19 mouse cellular contexts compared by ENCODE assay signal in genomic region chr13:103241092-103241491, GRCm38 (mm10).
DNase-seq lines count a peak whose midpoint lies in the region; TF ChIP-seq lines count a peak whose summit lies in the region.
"Had no signal": no experiment of that assay in that cellular context is flagged by ENCODE, and none has a peak within 500 bp of the region (broad histone marks: within the 10 kb centered on the region; RNA-seq: fewer than 3 reads in every experiment).

No protein-coding gene starts in this region.

- WGBS in heart, embryonic 10.5 days, result 88% methylated on average over 4 of the region's 4 CpGs

- no peaks in the 10 kb centered on the region for H3K4me1 ChIP-seq in heart, embryonic 10.5 days

- H3K9me3 ChIP-seq in heart, embryonic 10.5 days, result no peaks in the 10 kb centered on the region
- H3K9me3 ChIP-seq: G1E had no signal

- intact Hi-C loops in heart, postnatal 36 days (cut with DNase I), result no loop called here

- H3K79me2 ChIP-seq in myocyte (ENCODE audit: control insufficient read depth, insufficient read depth), result peaks cover 24% of the 10 kb centered on the region

- no peak for TF ChIP-seq POLR2A in myocyte (IDR thresholded peaks at IDR 0.05; ENCODE audit: insufficient read length, low read depth)

- peak; percentile 52 for DNase-seq in heart, adult 11 months
- no peak for DNase-seq in heart, adult 8-10 months (ENCODE audit: low spot score)
- peak; percentile 13 for DNase-seq in heart, embryonic 10.5 days (ENCODE audit: low spot score)
- DNase-seq in heart, postnatal 36 days, result no peak
- no peak for DNase-seq in right cerebral cortex, adult 2 months (ENCODE audit: low spot score in 2 of 2)
- DNase-seq: adrenal gland, adult 2 months; adrenal gland, adult 8-10 months; adrenal gland, postnatal 10 days; adrenal gland, postnatal 14 days; adrenal gland, postnatal 25 days; adrenal gland, postnatal 36 days; B cell, adult 2 months; cerebellum, adult 11 months; cerebellum, adult 11-12 months; cerebellum, adult 18-20 months had no signal

- H3K27ac ChIP-seq in heart, embryonic 10.5 days, result no peak overlapping the region

- H3K4me3 ChIP-seq in heart, embryonic 10.5 days, result no peak overlapping the region
- no peak overlapping the region for H3K4me3 ChIP-seq in myocyte

- no peaks in the 10 kb centered on the region for H3K27me3 ChIP-seq in heart, embryonic 10.5 days (ENCODE audit: insufficient read depth, poor library complexity, severe bottlenecking)
- H3K27me3 ChIP-seq in myocyte (ENCODE audit: control insufficient read depth, insufficient read depth, insufficient read length), result no peaks in the 10 kb centered on the region
- H3K27me3 ChIP-seq: CH12.LX, Patski had no signal

- H3K4me2 ChIP-seq in myocyte (ENCODE audit: low read depth), result no peak overlapping the region

- H3K36me3 ChIP-seq in heart, embryonic 10.5 days, result no peaks in the 10 kb centered on the region
- no peaks in the 10 kb centered on the region for H3K36me3 ChIP-seq in myocyte (ENCODE audit: control insufficient read depth, insufficient read depth)
- H3K36me3 ChIP-seq: G1E had no signal

- H3ac ChIP-seq in myocyte (ENCODE audit: control insufficient read depth, insufficient read length), result no peak overlapping the region

TF ChIP-seq in myocyte, 11 proteins besides CTCF, POLR2A, EP300 and RAD21:
- TF ChIP-seq E2F4 (IDR thresholded peaks at IDR 0.05; ENCODE audit: insufficient read depth) (no peak), MAX (IDR thresholded peaks at IDR 0.05; ENCODE audit: low read depth) (no peak), TCF12 (IDR thresholded peaks at IDR 0.05; ENCODE audit: insufficient read depth, poor library complexity, severe bottlenecking) (no peak), USF1 (IDR thresholded peaks at IDR 0.05; ENCODE audit: low read depth) (no peak), MYOD1 (IDR thresholded peaks at IDR 0.05; ENCODE audit: control insufficient read depth in 1 of 3, insufficient read length in 2 of 3, low read depth in 2 of 3) (peak in 2 of 3 experiments; percentile 69 to 78), TCF3 (IDR thresholded peaks at IDR 0.05; ENCODE audit: insufficient read length, low read depth) (no peak), POLR2AphosphoS2 (IDR thresholded peaks at IDR 0.05; ENCODE audit: insufficient read length, low read depth) (no peak), REST (IDR thresholded peaks at IDR 0.05; ENCODE audit: insufficient read depth, insufficient read length) (no peak), CEBPB (IDR thresholded peaks at IDR 0.05; ENCODE audit: insufficient read depth, poor library complexity, severe bottlenecking) (no peak), MYOG (IDR thresholded peaks at IDR 0.05; ENCODE audit: control insufficient read depth in 1 of 3, insufficient read depth in 1 of 3, insufficient read length in 2 of 3, low read depth in 2 of 3) (peak in 2 of 3 experiments; percentile 21 to 61), SRF (IDR thresholded peaks at IDR 0.05; ENCODE audit: control insufficient read depth, insufficient read length, low read depth) (no peak)

Comparison
In these comparisons a context has a peak if more than half of its experiments do, and no peak if none do; other contexts are left out.
1. DNase-seq: peak in heart, adult 11 months (single experiment) and heart, embryonic 10.5 days (single experiment); none in heart, adult 8-10 months (single experiment), heart, postnatal 36 days (0 of 2) and right cerebral cortex, adult 2 months (0 of 2).